Mouse (Mus musculus) embryonic facial prominence, embryonic 11.5 days (tissue): ENCODE measurements around the gene Aagab. TPM values are rescaled to one million over a fixed set of nuclear protein-coding genes. Genes with fewer than 3 reads are reported as not detected.

ENCODE experiments used
- ATAC-seq: fragments of 200-750 bp; cut with Nextera tagmentation; replicated peaks from 2 replicates; pipeline ENCODE4 v1.8.0; 2017; ENCODE audit warnings: low read depth; ENCODE audit not compliant: insufficient number of reproducible peaks, low FRiP score, low TSS enrichment
- DNase-seq: peaks from one replicate; pipeline ENCODE4 v3.0.0-alpha.2; 2015; ENCODE audit warnings: low spot score
- H3K27ac ChIP-seq: fragments of 300-500 bp; sonication (generic); replicated peaks from 2 replicates; pipeline ENCODE4 v1.5.1; 2014; ENCODE audit warnings: mild to moderate bottlenecking, low read depth, low read length, control low read depth
- H3K27me3 ChIP-seq: fragments of 300-500 bp; sonication (generic); 2 replicates; pipeline ENCODE4 v1.6.1; 2014; ENCODE audit warnings: mild to moderate bottlenecking, low read length, moderate library complexity, mixed read lengths; ENCODE audit not compliant: control insufficient read depth, insufficient read depth
- H3K36me3 ChIP-seq: fragments of 300-500 bp; sonication (generic); replicated peaks from 2 replicates; pipeline ENCODE4 v1.6.1; 2014; ENCODE audit warnings: low read depth, mild to moderate bottlenecking, low read length, moderate library complexity, mixed read lengths; ENCODE audit not compliant: control insufficient read depth, insufficient read depth
- H3K4me1 ChIP-seq: fragments of 300-500 bp; sonication (generic); 2 replicates; pipeline ENCODE4 v1.6.1; 2014; ENCODE audit warnings: low read length, mixed read lengths; ENCODE audit not compliant: control insufficient read depth, insufficient read depth
- H3K4me2 ChIP-seq: fragments of 300-500 bp; sonication (generic); 2 replicates; pipeline ENCODE4 v1.6.1; 2014; ENCODE audit warnings: low read depth, mild to moderate bottlenecking, control low read depth, low read length, moderate library complexity
- H3K4me3 ChIP-seq: fragments of 300-500 bp; sonication (generic); 2 replicates; pipeline ENCODE4 v1.5.1; 2014; ENCODE audit warnings: low read depth, low read length, control low read depth
- H3K9ac ChIP-seq: fragments of 300-500 bp; sonication (generic); replicated peaks from 2 replicates; pipeline ENCODE4 v1.6.1; 2014; ENCODE audit warnings: mild to moderate bottlenecking, control low read depth, low read length
- H3K9me3 ChIP-seq: fragments of 300-500 bp; sonication (generic); replicated peaks from 2 replicates; pipeline ENCODE4 v1.6.1; 2016; ENCODE audit warnings: mild to moderate bottlenecking, low read length, inconsistent platforms, mixed read lengths; ENCODE audit not compliant: control insufficient read depth
- WGBS: fragments of 180-500 bp; shearing (Covaris S2); extraction: QIAGEN DNeasy Blood & Tissue Kit; methylation state at CpG from one replicate; pipeline ENCODE4 v1.1.7; 2014; 5-methylcytosine and 5-hydroxymethylcytosine counted together
- polyA plus RNA-seq: library from polyadenylated mRNA; unstranded; fragments of >200 nt; fragmentation: Nextera tagmentation; extraction: Ambion mirVana; gene quantifications from 2 replicates; pipeline ENCODE4 v1.2.1, GENCODE M21; 2014

Aagab gene
- polyA plus RNA-seq, 1 experiment from 2014 or later: 33.5 TPM

- no peak overlapping the region for H3K27ac ChIP-seq
- no peak for DNase-seq
- H3K9me3 ChIP-seq: no peaks in the 10 kb centered on the region
- ATAC-seq: no peak
- no peaks in the 10 kb centered on the region for H3K36me3 ChIP-seq
- no peak overlapping the region for H3K4me2 ChIP-seq
- 72% methylated on average over 6 of the region's 6 CpGs for WGBS
- H3K27me3 ChIP-seq: no peaks in the 10 kb centered on the region
- H3K4me1 ChIP-seq: no peaks in the 10 kb centered on the region
- H3K4me3 ChIP-seq: no peak overlapping the region
- H3K9ac ChIP-seq: no peak overlapping the region
Measured at GRCm38 (mm10) chr9:63589209-63589608, 13.3 kb upstream of the Aagab start.

GRCm38 (mm10) chr9:63590592-63590991 is 11.9 kb upstream of the Aagab start:
- Histone ChIP-seq H3K4me3 (no peak overlapping the region), H3K27ac (no peak overlapping the region), H3K27me3 (no peaks in the 10 kb centered on the region), H3K36me3 (no peaks in the 10 kb centered on the region), H3K9me3 (no peaks in the 10 kb centered on the region), H3K4me1 (no peaks in the 10 kb centered on the region), H3K4me2 (no peak overlapping the region), H3K9ac (no peak overlapping the region)
- WGBS: 91% methylated on average over 4 of the region's 4 CpGs
- no peak for ATAC-seq
- DNase-seq: no peak

- H3K4me1 ChIP-seq: no peaks in the 10 kb centered on the region
- DNase-seq (no peak), ATAC-seq (no peak)
- WGBS: 93% methylated on average over 8 of the region's 8 CpGs
- H3K4me2 ChIP-seq: no peak overlapping the region
- no peaks in the 10 kb centered on the region for H3K27me3 ChIP-seq
- no peak overlapping the region for H3K27ac ChIP-seq
- H3K9me3 ChIP-seq: no peaks in the 10 kb centered on the region
- H3K9ac ChIP-seq: no peak overlapping the region
- no peaks in the 10 kb centered on the region for H3K36me3 ChIP-seq
- no peak overlapping the region for H3K4me3 ChIP-seq
Measured at GRCm38 (mm10) chr9:63591661-63592256, 10.7 kb upstream of the Aagab start.

- 95% methylated on average over 1 of the region's 1 CpGs for WGBS
- no peak overlapping the region for H3K9ac ChIP-seq
- H3K4me2 ChIP-seq: no peak overlapping the region
- no peaks in the 10 kb centered on the region for H3K9me3 ChIP-seq
- no peaks in the 10 kb centered on the region for H3K4me1 ChIP-seq
- no peak overlapping the region for H3K27ac ChIP-seq
- no peak overlapping the region for H3K4me3 ChIP-seq
- DNase-seq: no peak
- no peak for ATAC-seq
- H3K36me3 ChIP-seq: no peaks in the 10 kb centered on the region
- no peaks in the 10 kb centered on the region for H3K27me3 ChIP-seq
Measured at GRCm38 (mm10) chr9:63595032-63595431, 7.4 kb upstream of the Aagab start.

- no peak overlapping the region for H3K27ac ChIP-seq
- H3K4me2 ChIP-seq: no peak overlapping the region
- H3K27me3 ChIP-seq: no peaks in the 10 kb centered on the region
- no peaks in the 10 kb centered on the region for H3K9me3 ChIP-seq
- no peak overlapping the region for H3K9ac ChIP-seq
- no peaks in the 10 kb centered on the region for H3K36me3 ChIP-seq
- no peak for ATAC-seq
- no peak for DNase-seq
- no peaks in the 10 kb centered on the region for H3K4me1 ChIP-seq
- no peak overlapping the region for H3K4me3 ChIP-seq
- WGBS: 82% methylated on average over 8 of the region's 8 CpGs
Measured at GRCm38 (mm10) chr9:63595652-63596051, 6.8 kb upstream of the Aagab start.

- ATAC-seq: no peak
- Histone ChIP-seq H3K4me2 (no peak overlapping the region), H3K27ac (no peak overlapping the region), H3K4me3 (no peak overlapping the region), H3K4me1 (no peaks in the 10 kb centered on the region), H3K27me3 (no peaks in the 10 kb centered on the region), H3K9ac (no peak overlapping the region), H3K9me3 (no peaks in the 10 kb centered on the region), H3K36me3 (no peaks in the 10 kb centered on the region)
- no peak for DNase-seq
- WGBS: 87% methylated on average over 9 of the region's 9 CpGs
Measured at GRCm38 (mm10) chr9:63596660-63597059, 5.8 kb upstream of the Aagab start.

GRCm38 (mm10) chr9:63603849-63604248 is 1.4 kb downstream of the Aagab start:
- H3K4me1 ChIP-seq: no peaks in the 10 kb centered on the region
- no peak overlapping the region for H3K27ac ChIP-seq
- H3K4me2 ChIP-seq: no peak overlapping the region
- H3K27me3 ChIP-seq: no peaks in the 10 kb centered on the region
- 68% methylated on average over 6 of the region's 6 CpGs for WGBS
- H3K36me3 ChIP-seq: no peaks in the 10 kb centered on the region
- no peaks in the 10 kb centered on the region for H3K9me3 ChIP-seq
- H3K4me3 ChIP-seq: no peak overlapping the region
- ATAC-seq (no peak), DNase-seq (no peak)
- no peak overlapping the region for H3K9ac ChIP-seq

- no peak overlapping the region for H3K4me2 ChIP-seq
- no peak overlapping the region for H3K4me3 ChIP-seq
- no peak overlapping the region for H3K27ac ChIP-seq
- 72% methylated on average over 2 of the region's 2 CpGs for WGBS
- H3K4me1 ChIP-seq: no peaks in the 10 kb centered on the region
- no peaks in the 10 kb centered on the region for H3K36me3 ChIP-seq
- DNase-seq (no peak), ATAC-seq (no peak)
- H3K9ac ChIP-seq: no peak overlapping the region
- no peaks in the 10 kb centered on the region for H3K9me3 ChIP-seq
- no peaks in the 10 kb centered on the region for H3K27me3 ChIP-seq
Measured at GRCm38 (mm10) chr9:63606594-63606993, 4.1 kb downstream of the Aagab start.
